Comparison of ENCODE assay signal across 8 mouse cellular contexts in genomic region chr10:120686123-120686522, GRCm38 (mm10).
DNase-seq lines count a peak whose midpoint lies in the region; ATAC-seq and TF ChIP-seq lines count a peak whose summit lies in the region.
"Had no signal": no experiment of that assay in that cellular context is flagged by ENCODE, and none has a peak within 500 bp of the region (broad histone marks: within the 10 kb centered on the region; RNA-seq: fewer than 3 reads in every experiment).

No protein-coding gene starts in this region.

- no peak overlapping the region for H3K4me2 ChIP-seq in kidney, embryonic 16.5 days (replicated peaks; ENCODE audit: low read depth, low read length)
- no peak overlapping the region for H3K4me2 ChIP-seq in forebrain, embryonic 13.5 days
- H3K4me2 ChIP-seq: embryonic facial prominence, embryonic 13.5 days had no signal

- no peak overlapping the region for H3K9ac ChIP-seq in kidney, embryonic 16.5 days (replicated peaks; ENCODE audit: low read length)
- H3K9ac ChIP-seq in forebrain, embryonic 13.5 days, result no peak overlapping the region
- H3K9ac ChIP-seq: embryonic facial prominence, embryonic 13.5 days had no signal

- TF ChIP-seq POLR2A in kidney, adult 2 months (IDR thresholded peaks at IDR 0.05; ENCODE audit: low read depth, low read length), result no peak

- H3K4me1 ChIP-seq in kidney, embryonic 16.5 days (ENCODE audit: insufficient read depth, low read length), result peaks cover 7% of the 10 kb centered on the region; the same call in 1 of the 2 replicates
- H3K4me1 ChIP-seq in kidney, adult 2 months (ENCODE audit: control insufficient read depth, insufficient read depth, low read length), result no peaks in the 10 kb centered on the region
- H3K4me1 ChIP-seq in forebrain, embryonic 13.5 days, result no peaks in the 10 kb centered on the region
- H3K4me1 ChIP-seq: embryonic facial prominence, embryonic 13.5 days had no signal

- TF ChIP-seq CTCF in kidney, adult 2 months (conservative IDR thresholded peaks at IDR 0.05; ENCODE audit: insufficient read depth, insufficient read length, low read depth, low read length), result no peak

- no peak overlapping the region for H3K4me3 ChIP-seq in kidney, embryonic 16.5 days (ENCODE audit: low read length)
- no peak overlapping the region for H3K4me3 ChIP-seq in kidney, adult 2 months (ENCODE audit: insufficient read depth, low read depth, low read length)
- H3K4me3 ChIP-seq in forebrain, embryonic 13.5 days, result no peak overlapping the region
- H3K4me3 ChIP-seq: embryonic facial prominence, embryonic 13.5 days had no signal

- DNase-seq in kidney, adult 2 months, result no peak
- DNase-seq in layer of hippocampus, postnatal 36 days, result peak; percentile 3 to 20
- no peak for DNase-seq in cerebellum, postnatal 36 days

- 26% methylated on average over 10 of the region's 10 CpGs for WGBS in kidney, embryonic 16.5 days
- 48% methylated on average over 10 of the region's 10 CpGs for WGBS in kidney, adult 2 months
- WGBS in forebrain, embryonic 13.5 days, result 89% methylated on average over 10 of the region's 10 CpGs

- peak; percentile 92 for ATAC-seq in kidney, embryonic 16.5 days (ENCODE audit: low FRiP score, low TSS enrichment)
- ATAC-seq in common myeloid progenitor, adult 5-6 weeks (replicated peaks; ENCODE audit: low read depth, poor library complexity, severe bottlenecking), result peak; percentile 97
- peak; percentile 91 for ATAC-seq in megakaryocyte-erythroid progenitor cell, adult 5-6 weeks (replicated peaks; ENCODE audit: low FRiP score, low TSS enrichment, poor library complexity, severe bottlenecking)
- no peak for ATAC-seq in forebrain, embryonic 13.5 days

- H3K9me3 ChIP-seq in kidney, embryonic 16.5 days (ENCODE audit: low read length), result no peaks in the 10 kb centered on the region
- no peaks in the 10 kb centered on the region for H3K9me3 ChIP-seq in forebrain, embryonic 13.5 days (replicated peaks)
- H3K9me3 ChIP-seq: embryonic facial prominence, embryonic 13.5 days had no signal

- no peaks in the 10 kb centered on the region for H3K36me3 ChIP-seq in kidney, embryonic 16.5 days (ENCODE audit: insufficient read depth, low read length)
- H3K36me3 ChIP-seq in kidney, adult 2 months (ENCODE audit: control insufficient read depth, insufficient read depth, low read length), result no peaks in the 10 kb centered on the region
- no peaks in the 10 kb centered on the region for H3K36me3 ChIP-seq in forebrain, embryonic 13.5 days (ENCODE audit: poor library complexity, severe bottlenecking)
- H3K36me3 ChIP-seq: embryonic facial prominence, embryonic 13.5 days had no signal

- H3K27ac ChIP-seq in kidney, embryonic 16.5 days (ENCODE audit: low read length), result peak overlapping the region; percentile 71
- no peak overlapping the region for H3K27ac ChIP-seq in kidney, adult 2 months (ENCODE audit: insufficient read depth, low read depth, low read length)
- H3K27ac ChIP-seq in forebrain, embryonic 13.5 days, result no peak overlapping the region
- H3K27ac ChIP-seq: embryonic facial prominence, embryonic 13.5 days had no signal

- no peaks in the 10 kb centered on the region for H3K27me3 ChIP-seq in kidney, embryonic 16.5 days (ENCODE audit: insufficient read depth, low read length)
- H3K27me3 ChIP-seq in kidney, adult 2 months (replicated peaks; ENCODE audit: control insufficient read depth, insufficient read depth, low read length), result no peaks in the 10 kb centered on the region; the same call in 1 of the 2 replicates
- no peaks in the 10 kb centered on the region for H3K27me3 ChIP-seq in forebrain, embryonic 13.5 days
- H3K27me3 ChIP-seq: embryonic facial prominence, embryonic 13.5 days had no signal

Comparison
In these comparisons a context has a peak if more than half of its experiments do, and no peak if none do; other contexts are left out.
1. DNase-seq: peak in layer of hippocampus, postnatal 36 days (2 of 2); none in kidney, adult 2 months (single experiment) and cerebellum, postnatal 36 days (0 of 2).